Mouse (Mus musculus) kidney, embryonic 15.5 days (tissue): ENCODE data around the gene Ahcy. TPM values are rescaled to one million over a fixed set of nuclear protein-coding genes. Genes with fewer than 3 reads are reported as not detected.

ENCODE experiments used
- ATAC-seq: fragments of 200-750 bp; cut with Nextera tagmentation; replicated peaks from 2 replicates; pipeline ENCODE4 v1.8.0; 2017; ENCODE audit warnings: moderate TSS enrichment; ENCODE audit not compliant: low FRiP score
- H3K27ac ChIP-seq: fragments of 300-500 bp; sonication (generic); 2 replicates; pipeline ENCODE4 v1.5.1; 2015; ENCODE audit warnings: mild to moderate bottlenecking, inconsistent platforms
- H3K27me3 ChIP-seq: fragments of 300-500 bp; sonication (generic); 2 replicates; pipeline ENCODE4 v1.6.1; 2015; ENCODE audit warnings: inconsistent platforms
- H3K36me3 ChIP-seq: fragments of 300-500 bp; sonication (generic); 2 replicates; pipeline ENCODE4 v1.6.1; 2015; ENCODE audit warnings: inconsistent platforms
- H3K4me1 ChIP-seq: fragments of 300-500 bp; sonication (generic); 2 replicates; pipeline ENCODE4 v1.6.1; 2015; ENCODE audit warnings: inconsistent platforms
- H3K4me2 ChIP-seq: fragments of 300-500 bp; sonication (generic); 2 replicates; pipeline ENCODE4 v1.6.1; 2015; ENCODE audit warnings: moderate library complexity, mild to moderate bottlenecking, inconsistent platforms
- H3K4me3 ChIP-seq: fragments of 300-500 bp; sonication (generic); replicated peaks from 2 replicates; pipeline ENCODE4 v1.5.1; 2015; ENCODE audit warnings: mild to moderate bottlenecking, inconsistent platforms
- H3K9ac ChIP-seq: fragments of 300-500 bp; sonication (generic); 2 replicates; pipeline ENCODE4 v1.6.1; 2015; ENCODE audit warnings: mild to moderate bottlenecking, inconsistent platforms
- H3K9me3 ChIP-seq: fragments of 300-500 bp; sonication (generic); replicated peaks from 2 replicates; pipeline ENCODE4 v1.6.1; 2016; ENCODE audit warnings: inconsistent platforms
- WGBS: fragments of 180-500 bp; shearing (Covaris S2); methylation state at CpG from one replicate; pipeline ENCODE4 v1.1.7; 2015; ENCODE audit warnings: mixed read lengths; 5-methylcytosine and 5-hydroxymethylcytosine counted together
- polyA plus RNA-seq: library from polyadenylated mRNA; unstranded; fragments of >200 nt; fragmentation: Nextera tagmentation; extraction: Ambion mirVana; gene quantifications from 2 replicates; pipeline ENCODE4 v1.2.1, GENCODE M21; 2015

Ahcy gene
- polyA plus RNA-seq, 1 experiment from 2014 or later, result 80.4 TPM

GRCm38 (mm10) chr2:155090909-155091742 is 16.8 kb upstream of the Ahcy start:
- Histone ChIP-seq H3K4me3 (no peak overlapping the region), H3K36me3 (no peaks in the 10 kb centered on the region), H3K27me3 (no peaks in the 10 kb centered on the region), H3K27ac (no peak overlapping the region), H3K4me1 (0 out of 2 replicates have a peak, but pooled peaks cover 2% of the 10 kb centered on the region), H3K4me2 (no peak overlapping the region), H3K9ac (no peak overlapping the region), H3K9me3 (no peaks in the 10 kb centered on the region)
- 62% methylated on average over 13 of the region's 13 CpGs for WGBS
- ATAC-seq, result no peak

GRCm38 (mm10) chr2:155088264-155088663 is 14.0 kb upstream of the Ahcy start:
- H3K9ac ChIP-seq, result no peak overlapping the region
- no peak for ATAC-seq
- H3K27me3 ChIP-seq, result no peaks in the 10 kb centered on the region
- H3K9me3 ChIP-seq, result no peaks in the 10 kb centered on the region
- 0 out of 2 replicates have a peak, but pooled peaks cover under 1% of the 10 kb centered on the region for H3K4me1 ChIP-seq
- H3K4me2 ChIP-seq, result no peak overlapping the region
- H3K27ac ChIP-seq, result no peak overlapping the region
- H3K4me3 ChIP-seq, result no peak overlapping the region
- 72% methylated on average over 6 of the region's 6 CpGs for WGBS
- no peaks in the 10 kb centered on the region for H3K36me3 ChIP-seq

GRCm38 (mm10) chr2:155086328-155086727 is 12.0 kb upstream of the Ahcy start:
- ATAC-seq, result no peak
- Histone ChIP-seq H3K4me3 (no peak overlapping the region), H3K9ac (no peak overlapping the region), H3K27ac (no peak overlapping the region), H3K27me3 (no peaks in the 10 kb centered on the region), H3K4me2 (no peak overlapping the region), H3K9me3 (no peaks in the 10 kb centered on the region), H3K36me3 (no peaks in the 10 kb centered on the region), H3K4me1 (no peaks in the 10 kb centered on the region)
- WGBS, result 84% methylated on average over 5 of the region's 5 CpGs

- no peaks in the 10 kb centered on the region for H3K27me3 ChIP-seq
- no peak for ATAC-seq
- H3K9ac ChIP-seq, result no peak overlapping the region
- 81% methylated on average over 5 of the region's 5 CpGs for WGBS
- H3K4me1 ChIP-seq, result no peaks in the 10 kb centered on the region
- no peak overlapping the region for H3K27ac ChIP-seq
- H3K36me3 ChIP-seq, result no peaks in the 10 kb centered on the region
- H3K9me3 ChIP-seq, result no peaks in the 10 kb centered on the region
- H3K4me2 ChIP-seq, result no peak overlapping the region
- H3K4me3 ChIP-seq, result no peak overlapping the region
Measured at GRCm38 (mm10) chr2:155084546-155084945, 10.2 kb upstream of the Ahcy start.

GRCm38 (mm10) chr2:155082121-155082803 is 8.0 kb upstream of the Ahcy start:
- Histone ChIP-seq H3K4me3 (no peak overlapping the region), H3K4me2 (no peak overlapping the region), H3K27me3 (no peaks in the 10 kb centered on the region), H3K27ac (no peak overlapping the region), H3K9ac (no peak overlapping the region), H3K9me3 (no peaks in the 10 kb centered on the region), H3K4me1 (no peaks in the 10 kb centered on the region), H3K36me3 (no peaks in the 10 kb centered on the region)
- ATAC-seq, result peak; percentile 88
- WGBS, result 14% methylated on average over 8 of the region's 8 CpGs

- Histone ChIP-seq H3K4me3 (no peak overlapping the region), H3K4me2 (no peak overlapping the region), H3K4me1 (no peaks in the 10 kb centered on the region), H3K27me3 (no peaks in the 10 kb centered on the region), H3K9ac (no peak overlapping the region), H3K36me3 (no peaks in the 10 kb centered on the region), H3K27ac (no peak overlapping the region), H3K9me3 (no peaks in the 10 kb centered on the region)
- no peak for ATAC-seq
- 86% methylated on average over 3 of the region's 3 CpGs for WGBS
Measured at GRCm38 (mm10) chr2:155081056-155081455, 6.8 kb upstream of the Ahcy start.

GRCm38 (mm10) chr2:155080179-155080530 is 5.9 kb upstream of the Ahcy start:
- 69% methylated on average over 4 of the region's 4 CpGs for WGBS
- no peak overlapping the region for H3K9ac ChIP-seq
- H3K9me3 ChIP-seq, result no peaks in the 10 kb centered on the region
- H3K4me1 ChIP-seq, result peaks cover 6% of the 10 kb centered on the region
- no peaks in the 10 kb centered on the region for H3K36me3 ChIP-seq
- no peak overlapping the region for H3K27ac ChIP-seq
- no peak overlapping the region for H3K4me3 ChIP-seq
- no peak for ATAC-seq
- H3K27me3 ChIP-seq, result no peaks in the 10 kb centered on the region
- H3K4me2 ChIP-seq, result no peak overlapping the region

GRCm38 (mm10) chr2:155079500-155080178 is 5.3 kb upstream of the Ahcy start:
- Histone ChIP-seq H3K9me3 (no peaks in the 10 kb centered on the region), H3K27ac (no peak overlapping the region), H3K27me3 (no peaks in the 10 kb centered on the region), H3K9ac (no peak overlapping the region), H3K4me1 (peaks cover 12% of the 10 kb centered on the region), H3K4me2 (no peak overlapping the region), H3K4me3 (no peak overlapping the region), H3K36me3 (no peaks in the 10 kb centered on the region)
- WGBS, result 41% methylated on average over 7 of the region's 7 CpGs
- ATAC-seq, result no peak

- Histone ChIP-seq H3K9ac (no peak overlapping the region), H3K36me3 (no peaks in the 10 kb centered on the region), H3K27ac (no peak overlapping the region), H3K9me3 (no peaks in the 10 kb centered on the region), H3K4me1 (peaks cover 34% of the 10 kb centered on the region), H3K4me3 (no peak overlapping the region), H3K27me3 (no peaks in the 10 kb centered on the region), H3K4me2 (no peak overlapping the region)
- no peak for ATAC-seq
- 80% methylated on average over 6 of the region's 6 CpGs for WGBS
Measured at GRCm38 (mm10) chr2:155075649-155076048, 1.4 kb upstream of the Ahcy start.

- ATAC-seq, result peak; percentile 5; the same call in 1 of the 2 replicates
- peak overlapping the region; percentile 67 for H3K4me3 ChIP-seq
- no peaks in the 10 kb centered on the region for H3K9me3 ChIP-seq
- H3K9ac ChIP-seq, result peak overlapping the region; percentile 24; the same call in 1 of the 2 replicates
- no peaks in the 10 kb centered on the region for H3K27me3 ChIP-seq
- H3K27ac ChIP-seq, result peak overlapping the region; percentile 86
- peak overlapping the region; percentile 72 for H3K4me2 ChIP-seq
- H3K36me3 ChIP-seq, result no peaks in the 10 kb centered on the region
- peaks cover 34% of the 10 kb centered on the region for H3K4me1 ChIP-seq
- WGBS, result 24% methylated on average over 12 of the region's 12 CpGs
Measured at GRCm38 (mm10) chr2:155074766-155075330, 551 bp upstream of the Ahcy start.

GRCm38 (mm10) chr2:155073347-155073746 is 950 bp downstream of the Ahcy start:
- WGBS, result 24% methylated on average over 3 of the region's 3 CpGs
- Histone ChIP-seq H3K9ac (peak overlapping the region; percentile 67), H3K27me3 (no peaks in the 10 kb centered on the region), H3K9me3 (no peaks in the 10 kb centered on the region), H3K36me3 (peaks cover 7% of the 10 kb centered on the region), H3K27ac (peak overlapping the region; percentile 86), H3K4me1 (peaks cover 34% of the 10 kb centered on the region), H3K4me2 (peak overlapping the region; percentile 72), H3K4me3 (peak overlapping the region; percentile 67)
- ATAC-seq, result no peak
